Mouse (Mus musculus) ES-E14 (cell line): ENCODE data around the gene Pstpip1.

Experiments
- CHD2 ChIP-seq: IDR thresholded peaks from 2 replicates; pipeline ENCODE4 v1.6.1; 2014; ENCODE audit warnings: mild to moderate bottlenecking, low read depth, low read length, inconsistent platforms
- MAFK ChIP-seq: IDR thresholded peaks from 2 replicates; pipeline ENCODE4 v1.6.1; 2014; ENCODE audit warnings: mild to moderate bottlenecking, low read depth, low read length, inconsistent platforms; ENCODE audit not compliant: insufficient read depth
- ZC3H11A ChIP-seq: IDR thresholded peaks from 2 replicates; pipeline ENCODE4 v1.6.1; 2012; ENCODE audit warnings: low read depth, mild to moderate bottlenecking, inconsistent platforms, low read length, borderline replicate concordance
- ZNF384 ChIP-seq: IDR thresholded peaks from 2 replicates; pipeline ENCODE4 v1.6.1; 2012; ENCODE audit warnings: low read depth, low read length, inconsistent platforms

DNA sequence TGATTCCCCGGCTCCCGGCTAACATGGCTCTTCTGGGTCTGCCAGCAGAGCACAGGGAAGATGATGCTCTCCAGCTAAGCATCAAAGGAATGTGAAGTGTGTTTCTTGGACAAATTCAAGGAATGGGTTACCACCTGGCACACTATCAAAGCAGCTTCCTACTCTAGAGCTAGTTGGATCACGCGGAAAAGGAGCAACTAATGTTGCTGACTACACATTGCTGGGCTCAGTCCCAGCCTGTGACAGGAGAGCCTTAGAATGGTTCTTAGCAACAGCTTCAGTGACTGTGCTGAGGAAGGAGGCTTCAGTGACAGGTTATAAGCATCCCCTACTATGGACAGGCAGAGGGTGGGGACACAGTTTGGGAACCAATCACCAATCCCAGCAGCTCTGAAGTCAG lies 44.9 kb downstream of the Pstpip1 start:
- no peak for TF ChIP-seq CHD2
- no peak for TF ChIP-seq ZNF384
- TF ChIP-seq MAFK = no peak
- TF ChIP-seq ZC3H11A = no peak
